Mouse (Mus musculus) heart, postnatal 4 days (tissue): ENCODE results near the gene Cdkal1. TPM values are rescaled to one million over a fixed set of nuclear protein-coding genes. Genes with fewer than 3 reads are reported as not detected.

ENCODE experiments used
- DNase-seq: peaks from one replicate; pipeline ENCODE4 v3.0.0; 2021
- total RNA-seq, 2 experiments: library from RNA; stranded (reverse); gene quantifications; 2 replicates each; pipeline ENCODE4 v1.2.3; 2021

Cdkal1 gene
- total RNA-seq, 2 experiments from 2014 or later, result 36.4 to 39.5 TPM

DNA sequence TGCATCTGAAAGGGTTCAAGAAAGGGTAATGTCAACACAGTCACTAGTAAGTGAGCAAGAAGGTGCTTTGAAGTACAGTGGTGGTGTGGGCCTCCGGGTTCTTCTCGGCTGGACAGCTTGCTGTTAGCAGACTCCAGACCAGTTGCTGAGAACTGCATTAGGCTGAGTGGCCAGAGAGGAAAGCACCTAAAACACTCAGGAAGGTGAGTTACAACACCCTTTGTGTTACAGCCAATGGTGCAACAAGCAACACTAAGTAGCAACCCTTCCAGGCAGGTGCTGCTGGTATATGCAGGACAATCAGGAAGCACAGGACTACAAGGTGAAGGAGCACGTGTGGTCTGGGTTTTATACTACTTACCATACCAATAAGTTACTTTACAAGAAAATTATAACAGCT is 90.2 kb downstream of the Cdkal1 start:
- DNase-seq, result no peak

GRCm38 (mm10) chr13:29759691-29760467 is 95.6 kb downstream of the Cdkal1 start:
- no peak for DNase-seq

DNA sequence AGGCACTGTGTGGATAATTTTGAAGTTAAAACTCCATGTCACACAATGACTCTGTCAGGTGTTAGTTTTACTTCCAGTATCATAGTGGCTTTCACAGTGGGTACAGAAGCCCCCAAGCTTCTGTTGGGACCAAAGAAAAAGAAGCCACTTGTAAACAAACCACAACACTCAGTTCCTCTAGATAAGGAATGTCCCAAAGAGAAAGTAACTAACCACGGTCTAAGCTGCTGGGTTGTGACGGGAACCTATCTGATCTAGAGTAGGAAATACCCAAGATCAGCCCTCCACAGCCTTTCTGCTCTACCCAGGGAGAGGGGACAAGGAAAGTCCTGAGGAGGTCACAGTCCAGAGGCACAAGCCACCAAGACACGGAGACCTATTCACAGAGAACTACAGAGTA is 99.4 kb downstream of the Cdkal1 start:
- DNase-seq, result no peak

GRCm38 (mm10) chr13:29753254-29753653 is 102.2 kb downstream of the Cdkal1 start:
- DNase-seq, result no peak

- no peak for DNase-seq
Observed at GRCm38 (mm10) chr13:29752061-29752460, 103.4 kb downstream of the Cdkal1 start.

DNA sequence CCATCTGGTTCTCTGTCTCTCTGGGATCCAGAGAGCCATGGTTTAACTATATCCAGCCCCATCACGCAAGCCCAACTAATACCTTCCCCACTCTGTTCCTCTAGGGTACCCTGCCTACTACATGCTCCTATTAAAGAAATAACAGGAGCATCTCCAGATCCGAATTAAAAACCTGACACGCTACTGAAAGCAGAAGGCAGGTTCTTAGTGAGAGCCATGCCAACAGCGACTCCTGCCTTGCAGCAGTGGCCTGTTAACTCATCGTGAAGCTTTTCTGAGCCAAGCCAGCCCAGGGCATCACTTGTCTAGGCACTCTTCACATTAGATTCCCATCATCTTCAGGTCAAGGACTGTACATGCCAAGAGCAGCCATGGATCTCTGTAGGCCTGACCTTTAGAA is 104.3 kb downstream of the Cdkal1 start:
- DNase-seq, result no peak

DNA sequence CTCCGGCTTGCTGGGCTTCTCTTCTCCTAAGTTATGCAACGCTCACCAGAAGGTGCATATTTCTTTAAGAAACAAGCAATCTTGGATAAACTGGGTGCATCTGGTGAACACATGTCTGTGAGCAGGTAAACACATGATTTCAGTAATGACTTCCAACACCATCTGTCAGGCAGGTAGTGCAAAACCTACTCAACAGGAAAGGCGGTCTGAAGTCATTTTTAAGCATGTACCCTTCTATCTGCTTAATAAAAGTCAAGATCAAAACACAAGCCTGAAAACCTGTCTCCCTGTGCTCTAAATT is 108.2 kb downstream of the Cdkal1 start:
- no peak for DNase-seq

- no peak for DNase-seq
Observed at GRCm38 (mm10) chr13:29746501-29747346, 108.8 kb downstream of the Cdkal1 start.

DNA sequence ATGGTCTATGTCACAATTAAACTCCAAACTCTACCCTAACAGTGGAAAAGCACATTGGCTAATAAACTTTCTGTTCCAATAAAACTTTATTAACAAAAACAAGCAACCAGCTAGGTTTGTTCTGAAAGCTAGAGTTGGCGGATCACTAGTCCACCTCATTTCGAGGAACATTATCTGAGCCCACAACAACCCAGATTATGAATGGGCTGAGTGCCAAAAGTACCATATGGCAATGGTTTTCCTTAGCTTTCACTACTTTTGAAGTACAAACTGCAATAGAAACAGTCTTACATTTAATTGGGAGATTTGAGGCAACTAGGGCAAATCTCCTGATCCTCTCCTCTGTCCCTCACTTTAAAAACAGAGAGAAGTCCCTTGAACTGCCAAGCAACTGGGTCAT is 110.4 kb downstream of the Cdkal1 start:
- no peak for DNase-seq

- DNase-seq, result no peak
Observed at GRCm38 (mm10) chr13:29744188-29744587, 111.3 kb downstream of the Cdkal1 start.

DNA sequence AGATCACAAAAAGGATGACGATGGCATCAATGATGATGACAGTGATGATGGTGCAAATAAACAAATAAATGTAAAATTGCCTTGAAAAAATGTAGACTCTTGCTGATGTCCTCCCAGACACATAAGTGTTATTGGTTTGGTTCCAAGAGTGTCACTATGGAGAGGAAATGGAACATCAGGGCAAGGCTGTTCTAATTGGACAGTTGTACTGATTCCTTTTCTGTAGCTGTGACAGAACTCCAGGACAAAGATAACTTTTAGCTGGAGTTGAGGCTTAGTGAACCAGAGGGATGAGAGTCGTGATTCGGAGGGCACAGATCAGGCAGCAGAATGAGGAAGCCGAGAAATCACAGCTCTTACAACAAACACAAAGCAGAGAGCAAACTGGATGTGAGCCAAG is 111.7 kb downstream of the Cdkal1 start:
- no peak for DNase-seq

- DNase-seq, result no peak
Observed at GRCm38 (mm10) chr13:29737675-29738461, 117.6 kb downstream of the Cdkal1 start.

DNA sequence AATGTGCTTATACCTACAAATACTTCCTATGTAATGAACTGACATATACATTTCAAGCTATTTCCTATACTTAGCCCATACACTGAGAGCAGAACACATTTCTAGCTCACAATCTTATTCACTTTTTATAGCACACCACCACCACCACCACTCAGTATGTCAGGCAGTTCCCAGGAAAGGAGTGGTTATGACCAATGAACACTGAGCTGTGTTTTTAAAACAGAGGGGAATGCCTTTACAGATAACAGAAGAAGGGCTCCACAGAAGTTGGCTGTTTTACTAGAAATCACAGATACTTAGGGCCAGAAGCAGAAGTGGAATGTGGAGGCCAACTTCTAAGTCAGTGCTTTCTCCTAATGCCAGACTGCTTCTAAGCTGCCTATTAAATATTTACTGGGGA is 121.0 kb downstream of the Cdkal1 start:
- no peak for DNase-seq

- no peak for DNase-seq
Observed at GRCm38 (mm10) chr13:29726154-29726825, 129.2 kb downstream of the Cdkal1 start.

DNA sequence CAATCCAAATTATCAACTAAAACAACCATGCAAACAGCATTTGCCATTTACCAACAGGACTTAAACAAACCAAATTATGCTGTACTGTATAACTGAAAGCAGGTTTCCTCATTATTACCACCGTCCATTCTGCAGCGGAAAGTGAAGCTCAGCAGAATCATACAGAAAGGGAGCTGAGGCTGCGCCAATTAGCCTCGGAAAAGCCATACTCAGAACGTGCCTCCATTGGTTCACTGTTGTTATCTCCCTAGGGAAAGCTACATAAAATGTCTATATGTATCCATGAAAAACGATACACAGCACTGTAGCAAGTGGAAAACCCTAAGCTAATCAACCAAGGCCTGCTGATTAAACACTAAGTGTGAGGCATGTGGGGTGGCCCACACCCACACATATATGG is 130.6 kb downstream of the Cdkal1 start:
- no peak for DNase-seq

GRCm38 (mm10) chr13:29723150-29723549 is 132.3 kb downstream of the Cdkal1 start:
- no peak for DNase-seq

- DNase-seq, result no peak
Observed at GRCm38 (mm10) chr13:29721206-29721605, 134.3 kb downstream of the Cdkal1 start.

DNA sequence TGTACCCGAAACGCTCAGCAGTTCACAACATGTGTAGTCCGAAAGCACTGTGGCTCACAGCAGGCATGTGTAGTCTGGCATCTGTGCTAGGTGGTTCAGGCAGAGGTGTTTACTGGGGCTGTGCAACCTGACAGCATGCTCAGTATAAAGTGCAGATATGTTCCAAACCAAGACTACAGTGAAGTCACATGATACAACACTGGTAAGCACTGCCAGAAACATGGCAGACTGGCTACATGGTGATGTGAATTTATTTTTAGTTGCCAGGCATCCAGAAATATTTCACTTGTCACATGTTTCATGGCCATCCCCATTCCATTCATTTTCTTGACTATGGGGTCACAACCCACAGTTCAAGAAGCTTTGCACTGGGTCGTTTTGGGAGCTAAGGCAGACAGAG is 138.9 kb downstream of the Cdkal1 start:
- no peak for DNase-seq

DNA sequence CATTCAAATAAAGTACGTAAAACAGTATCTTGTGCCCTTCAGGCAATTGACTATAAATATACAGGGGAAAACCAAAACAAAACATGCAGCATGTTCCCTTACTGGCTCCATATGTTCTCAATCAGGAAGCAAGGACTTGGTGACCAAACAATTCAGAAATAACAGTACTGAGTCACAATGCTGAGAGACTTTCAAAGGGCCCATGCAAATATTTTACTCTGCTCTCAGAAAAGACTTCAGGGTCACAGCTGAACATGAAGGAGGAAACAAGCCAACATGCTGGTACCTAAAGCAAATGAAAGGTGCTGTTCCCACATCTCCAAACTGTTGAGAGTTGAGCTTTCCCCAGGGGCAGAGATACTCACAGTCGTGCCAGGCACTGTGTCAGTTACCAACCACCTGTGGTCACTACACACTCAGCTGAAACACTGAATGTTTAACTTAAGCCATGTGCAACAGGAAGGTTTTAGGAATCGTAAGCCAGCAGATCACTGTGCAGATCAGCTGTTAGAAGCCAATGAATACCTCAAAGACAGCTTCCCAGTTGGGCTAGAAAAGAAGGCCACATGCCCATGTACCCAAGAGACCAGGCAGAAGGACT is 140.1 kb downstream of the Cdkal1 start:
- DNase-seq, result no peak

DNA sequence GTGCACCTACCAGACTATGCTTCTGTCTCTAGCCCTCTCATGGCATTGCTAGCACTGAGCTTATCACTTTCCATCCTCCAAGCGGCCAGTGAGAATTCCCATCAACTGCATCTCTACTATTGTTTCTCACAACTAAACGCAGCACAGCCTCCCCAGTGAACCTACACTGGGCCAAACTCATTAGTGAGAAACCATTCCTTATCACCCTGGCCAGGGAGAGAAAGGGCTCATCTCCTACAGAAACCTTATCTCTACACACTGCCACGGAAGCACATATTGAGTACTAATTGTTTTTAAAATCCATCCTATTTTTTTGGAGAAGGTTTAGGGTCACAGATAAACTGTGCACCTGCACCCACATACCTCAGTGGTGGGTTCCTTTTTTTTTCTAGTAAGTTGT is 147.9 kb downstream of the Cdkal1 start:
- DNase-seq, result no peak

DNA sequence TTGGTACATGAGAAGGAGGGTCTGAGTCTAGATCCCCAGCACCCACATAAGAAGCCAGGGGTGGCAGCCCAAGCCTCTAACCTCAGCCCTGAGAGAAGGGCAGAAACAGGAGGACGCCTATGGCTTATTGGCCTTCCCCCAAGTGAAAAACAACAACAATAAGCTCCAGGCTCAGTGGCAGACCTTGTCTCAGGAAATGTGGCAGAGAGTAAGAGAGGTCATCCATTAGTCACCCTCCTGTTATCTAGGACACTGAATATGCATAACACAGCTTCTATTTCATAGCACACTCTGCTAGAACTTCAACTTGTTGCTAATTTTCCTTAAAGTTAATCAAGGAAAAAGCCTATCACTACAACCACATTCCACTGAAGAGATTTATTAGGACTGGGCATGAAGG is 154.1 kb downstream of the Cdkal1 start:
- DNase-seq, result no peak

DNA sequence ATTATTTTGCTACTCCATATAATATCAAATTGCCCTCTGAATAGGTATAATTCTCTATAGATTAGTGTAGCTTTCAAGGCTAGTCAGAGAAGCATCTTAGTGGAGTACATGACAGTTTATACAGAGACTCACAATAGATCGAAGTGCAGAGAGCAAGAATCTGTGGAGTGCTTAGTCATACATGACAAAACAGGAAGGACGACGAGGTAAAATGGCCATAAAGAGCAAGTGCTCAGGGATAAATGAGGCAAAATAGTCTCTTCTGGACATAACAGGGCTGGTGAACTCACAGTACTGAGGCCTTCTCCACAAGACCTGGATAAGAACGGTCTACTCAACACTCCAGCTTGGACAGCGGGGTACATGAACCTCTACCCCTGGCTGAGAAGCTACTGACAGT is 155.6 kb downstream of the Cdkal1 start:
- DNase-seq, result no peak
